Comparison of ENCODE assay signal across 8 mouse cellular contexts in the genomic region with DNA sequence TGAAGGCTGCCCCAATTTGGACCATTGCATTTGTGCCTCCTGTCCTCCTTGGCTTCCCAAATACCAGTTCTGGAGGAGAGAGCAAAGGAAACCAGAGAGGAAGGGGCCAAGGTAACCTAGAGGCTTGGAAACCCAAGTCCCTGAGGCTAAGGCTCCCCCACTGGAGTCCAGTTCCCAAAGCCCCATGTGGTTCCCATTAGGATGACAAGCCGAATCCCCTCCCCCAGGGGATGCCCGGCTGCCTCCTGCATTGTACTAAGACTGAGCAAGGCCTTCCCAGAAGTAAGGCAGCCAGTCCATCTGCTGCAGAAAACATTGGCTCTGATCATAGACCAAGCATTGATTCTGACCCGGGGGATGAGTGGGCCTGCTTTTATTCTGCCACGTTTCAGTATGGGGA. TPM values are rescaled to one million over a fixed set of nuclear protein-coding genes. Genes with fewer than 3 reads are reported as not detected.
DNase-seq lines count a peak whose midpoint lies in the region; ATAC-seq lines count a peak whose summit lies in the region.

No protein-coding gene starts in this region.

- no peak overlapping the region for H3K9ac ChIP-seq in heart, embryonic 15.5 days
- no peak overlapping the region for H3K9ac ChIP-seq in heart, embryonic 12.5 days
- H3K9ac ChIP-seq in intestine, embryonic 15.5 days: no peak overlapping the region
- peak overlapping the region; percentile 99 for H3K9ac ChIP-seq in neural tube, embryonic 11.5 days (ENCODE audit: low read length)

- H3K27ac ChIP-seq in heart, embryonic 15.5 days: peak overlapping the region; percentile 37
- no peak overlapping the region for H3K27ac ChIP-seq in heart, embryonic 12.5 days (ENCODE audit: poor library complexity, severe bottlenecking)
- peak overlapping the region; percentile 83 for H3K27ac ChIP-seq in intestine, embryonic 15.5 days
- peak overlapping the region; percentile 100 for H3K27ac ChIP-seq in neural tube, embryonic 11.5 days (ENCODE audit: low read depth, low read length)

- no peaks in the 10 kb centered on the region for H3K36me3 ChIP-seq in heart, embryonic 15.5 days
- no peaks in the 10 kb centered on the region for H3K36me3 ChIP-seq in heart, embryonic 12.5 days
- H3K36me3 ChIP-seq in intestine, embryonic 15.5 days: no peaks in the 10 kb centered on the region
- H3K36me3 ChIP-seq in neural tube, embryonic 11.5 days (ENCODE audit: control insufficient read depth, insufficient read depth, low read length): peaks cover 8% of the 10 kb centered on the region

- DNase-seq in embryo, embryonic 10.5 days (ENCODE audit: low spot score): peak; percentile 86
- peak; percentile 85 for DNase-seq in neural tube, embryonic 11.5 days (ENCODE audit: low spot score)
- DNase-seq in right cerebral cortex, postnatal 10 days (ENCODE audit: low spot score in 2 of 2): no peak
- no peak for DNase-seq in c-Kit-positive CD71-positive TER-119-positive erythroid progenitor cells, embryonic 14.5 days (ENCODE audit: low spot score)
- DNase-seq in right cerebral cortex, postnatal 36 days (ENCODE audit: low spot score in 2 of 2): no peak

- no peaks in the 10 kb centered on the region for H3K9me3 ChIP-seq in heart, embryonic 15.5 days (replicated peaks)
- no peaks in the 10 kb centered on the region for H3K9me3 ChIP-seq in heart, embryonic 12.5 days (replicated peaks)
- no peaks in the 10 kb centered on the region for H3K9me3 ChIP-seq in intestine, embryonic 15.5 days
- H3K9me3 ChIP-seq in neural tube, embryonic 11.5 days (ENCODE audit: control insufficient read depth, low read length): no peaks in the 10 kb centered on the region

- H3K4me1 ChIP-seq in heart, embryonic 15.5 days (replicated peaks): peaks cover 21% of the 10 kb centered on the region
- H3K4me1 ChIP-seq in heart, embryonic 12.5 days (replicated peaks): peaks cover 25% of the 10 kb centered on the region
- peaks cover 25% of the 10 kb centered on the region for H3K4me1 ChIP-seq in intestine, embryonic 15.5 days (replicated peaks)
- peaks cover 63% of the 10 kb centered on the region for H3K4me1 ChIP-seq in neural tube, embryonic 11.5 days (ENCODE audit: control insufficient read depth, insufficient read depth, low read length)

- WGBS in heart, embryonic 15.5 days: 12% methylated on average over 4 of the region's 4 CpGs
- WGBS in heart, embryonic 12.5 days: 9% methylated on average over 4 of the region's 4 CpGs
- WGBS in intestine, embryonic 15.5 days: 31% methylated on average over 4 of the region's 4 CpGs
- 4% methylated on average over 4 of the region's 4 CpGs for WGBS in neural tube, embryonic 11.5 days

- ATAC-seq in heart, embryonic 15.5 days (replicated peaks; ENCODE audit: insufficient number of reproducible peaks, insufficient read depth, low FRiP score, low read depth): no peak
- ATAC-seq in heart, embryonic 12.5 days (ENCODE audit: insufficient number of reproducible peaks, low FRiP score): no peak
- no peak for ATAC-seq in intestine, embryonic 15.5 days
- no peak for ATAC-seq in neural tube, embryonic 11.5 days (ENCODE audit: insufficient read depth, low FRiP score, low TSS enrichment)

- H3K4me3 ChIP-seq in heart, embryonic 15.5 days: no peak overlapping the region
- H3K4me3 ChIP-seq in heart, embryonic 12.5 days: no peak overlapping the region
- no peak overlapping the region for H3K4me3 ChIP-seq in intestine, embryonic 15.5 days (replicated peaks)
- peak overlapping the region; percentile 91 for H3K4me3 ChIP-seq in neural tube, embryonic 11.5 days (ENCODE audit: low read depth, low read length)

- H3K27me3 ChIP-seq in heart, embryonic 15.5 days: peaks cover 96% of the 10 kb centered on the region
- H3K27me3 ChIP-seq in heart, embryonic 12.5 days (replicated peaks): peaks cover 90% of the 10 kb centered on the region
- peaks cover 16% of the 10 kb centered on the region for H3K27me3 ChIP-seq in intestine, embryonic 15.5 days (replicated peaks)
- H3K27me3 ChIP-seq in neural tube, embryonic 11.5 days (ENCODE audit: control insufficient read depth, insufficient read depth, low read length): no peaks in the 10 kb centered on the region

- peak overlapping the region; percentile 44; the same call in 1 of the 2 replicates for H3K4me2 ChIP-seq in heart, embryonic 15.5 days
- H3K4me2 ChIP-seq in heart, embryonic 12.5 days: no peak overlapping the region
- peak overlapping the region; percentile 75 for H3K4me2 ChIP-seq in intestine, embryonic 15.5 days (replicated peaks)
- H3K4me2 ChIP-seq in neural tube, embryonic 11.5 days (ENCODE audit: low read depth): peak overlapping the region; percentile 78

RNA-seq across cellular contexts. Expression of a gene that starts 6.0 kb away (rescaled TPM):
- polyA plus RNA-seq in heart, embryonic 15.5 days (2015; fragmentation: Nextera tagmentation; extraction: Ambion mirVana): 0.33 and 0.68 TPM in 2 replicates
- 0.15 and 0.36 TPM in 2 replicates for polyA plus RNA-seq in heart, embryonic 12.5 days (2016; fragmentation: Nextera tagmentation; extraction: Ambion mirVana)
- 1.9 and 2.0 TPM in 2 replicates for polyA plus RNA-seq in intestine, embryonic 15.5 days (2015; fragmentation: Nextera tagmentation; extraction: Ambion mirVana)
- 4.1 and 4.5 TPM in 2 replicates for polyA plus RNA-seq in neural tube, embryonic 11.5 days (2014; fragmentation: Nextera tagmentation; extraction: Ambion mirVana)

RNA-seq across cellular contexts. Expression of a gene that starts 6.7 kb away (rescaled TPM):
- polyA plus RNA-seq in heart, embryonic 15.5 days (2015; fragmentation: Nextera tagmentation; extraction: Ambion mirVana): 1.2 and 3.1 TPM in 2 replicates
- polyA plus RNA-seq in heart, embryonic 12.5 days (2016; fragmentation: Nextera tagmentation; extraction: Ambion mirVana): 0.98 and 1.2 TPM in 2 replicates
- polyA plus RNA-seq in intestine, embryonic 15.5 days (2015; fragmentation: Nextera tagmentation; extraction: Ambion mirVana): 7.4 and 8.6 TPM in 2 replicates
- 36.0 and 37.5 TPM in 2 replicates for polyA plus RNA-seq in neural tube, embryonic 11.5 days (2014; fragmentation: Nextera tagmentation; extraction: Ambion mirVana)

RNA-seq across cellular contexts. Expression of a gene that starts 13.2 kb away (rescaled TPM):
- polyA plus RNA-seq in heart, embryonic 15.5 days (2015; fragmentation: Nextera tagmentation; extraction: Ambion mirVana): 0.59 and 1.1 TPM in 2 replicates
- polyA plus RNA-seq in heart, embryonic 12.5 days (2016; fragmentation: Nextera tagmentation; extraction: Ambion mirVana): 0.89 and 1.3 TPM in 2 replicates
- 0.86 and 1.2 TPM in 2 replicates for polyA plus RNA-seq in intestine, embryonic 15.5 days (2015; fragmentation: Nextera tagmentation; extraction: Ambion mirVana)
- 8.0 and 9.3 TPM in 2 replicates for polyA plus RNA-seq in neural tube, embryonic 11.5 days (2014; fragmentation: Nextera tagmentation; extraction: Ambion mirVana)

RNA-seq across cellular contexts. Expression of a gene that starts 20.2 kb away (rescaled TPM):
- polyA plus RNA-seq in heart, embryonic 15.5 days (2015; fragmentation: Nextera tagmentation; extraction: Ambion mirVana): 0.43 and 0.77 TPM in 2 replicates
- 0.38 and 0.39 TPM in 2 replicates for polyA plus RNA-seq in heart, embryonic 12.5 days (2016; fragmentation: Nextera tagmentation; extraction: Ambion mirVana)
- 3.7 and 4.5 TPM in 2 replicates for polyA plus RNA-seq in intestine, embryonic 15.5 days (2015; fragmentation: Nextera tagmentation; extraction: Ambion mirVana)
- 10.2 and 11.7 TPM in 2 replicates for polyA plus RNA-seq in neural tube, embryonic 11.5 days (2014; fragmentation: Nextera tagmentation; extraction: Ambion mirVana)

RNA-seq across cellular contexts. Expression of a gene that starts 33.1 kb away (rescaled TPM):
- 2.3 and 6.3 TPM in 2 replicates for polyA plus RNA-seq in heart, embryonic 15.5 days (2015; fragmentation: Nextera tagmentation; extraction: Ambion mirVana)
- polyA plus RNA-seq in heart, embryonic 12.5 days (2016; fragmentation: Nextera tagmentation; extraction: Ambion mirVana): 0.96 and 1.7 TPM in 2 replicates
- 22.9 and 25.1 TPM in 2 replicates for polyA plus RNA-seq in intestine, embryonic 15.5 days (2015; fragmentation: Nextera tagmentation; extraction: Ambion mirVana)
- polyA plus RNA-seq in neural tube, embryonic 11.5 days (2014; fragmentation: Nextera tagmentation; extraction: Ambion mirVana): 53.4 and 56.5 TPM in 2 replicates

Comparison
In these comparisons a context has a peak if more than half of its experiments do, and no peak if none do; other contexts are left out.
1. DNase-seq: peak in embryo, embryonic 10.5 days (single experiment) and neural tube, embryonic 11.5 days (single experiment); none in right cerebral cortex, postnatal 10 days (0 of 2), c-Kit-positive CD71-positive TER-119-positive erythroid progenitor cells, embryonic 14.5 days (single experiment) and right cerebral cortex, postnatal 36 days (0 of 2).